Mouse (Mus musculus): ENCODE measurements around the gene Bnip2.

DNA sequence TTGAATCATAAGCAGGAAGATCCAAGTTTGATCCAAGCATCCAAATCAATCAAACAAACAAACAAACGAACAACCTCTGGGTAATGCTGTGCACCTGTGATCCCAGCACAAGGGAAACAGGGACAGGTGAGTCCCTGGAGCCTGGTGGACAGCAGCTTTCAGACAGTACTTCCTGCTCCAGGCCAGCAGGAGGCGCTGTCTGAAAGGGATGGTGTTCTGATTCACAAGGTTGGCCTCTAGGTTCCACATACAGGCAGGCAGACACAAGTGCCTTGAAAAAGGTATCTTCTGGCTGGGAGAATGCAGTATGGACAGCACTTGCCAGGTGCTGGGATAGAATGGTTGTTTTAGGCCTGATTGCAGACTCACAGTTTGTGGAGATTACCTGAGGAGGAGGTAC is 40.3 kb upstream of the Bnip2 start:
- TF ChIP-seq CTCF (IDR thresholded peaks at IDR 0.05): peak; percentile 98
- TF ChIP-seq EP300 (IDR thresholded peaks at IDR 0.05): no peak
